9 mouse cellular contexts compared by ENCODE assay signal in the genomic region with DNA sequence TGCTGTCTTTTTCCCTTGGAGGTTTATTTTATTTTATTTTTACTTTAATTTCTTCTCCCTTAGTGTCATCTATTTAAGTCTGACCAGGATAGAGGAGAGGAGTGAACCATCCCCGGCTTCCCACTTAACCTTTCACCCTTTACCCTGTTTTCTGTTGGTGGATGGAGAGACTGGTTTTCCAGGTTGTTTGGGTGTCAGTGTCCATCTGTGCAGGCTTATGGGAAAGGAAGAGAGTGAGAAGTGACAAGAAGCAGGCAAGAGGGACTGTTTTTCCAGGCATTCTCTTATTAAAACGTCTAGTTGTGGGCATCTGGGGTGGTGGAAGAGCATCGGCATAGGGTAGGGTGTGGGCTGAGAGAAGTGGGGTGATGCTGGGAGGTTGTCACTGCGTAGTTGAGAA.
A peak's percentile ranks its signal among the peaks of the same experiment; 100 is the strongest.
DNase-seq lines count a peak whose midpoint lies in the region; ATAC-seq and TF ChIP-seq lines count a peak whose summit lies in the region.
"Had no signal": no experiment of that assay in that cellular context is flagged by ENCODE, and none has a peak within 500 bp of the region (broad histone marks: within the 10 kb centered on the region; RNA-seq: fewer than 3 reads in every experiment).

No protein-coding gene starts in this region.

- TF ChIP-seq CTCF in forebrain, postnatal 0 days (IDR thresholded peaks at IDR 0.05; ENCODE audit: low read depth): no peak
- no peak for TF ChIP-seq CTCF in kidney, postnatal 0 days (IDR thresholded peaks at IDR 0.05; ENCODE audit: low read depth)

- 0 out of 2 replicates have a peak, but pooled peaks cover 5% of the 10 kb centered on the region for H3K4me1 ChIP-seq in forebrain, postnatal 0 days (ENCODE audit: insufficient read depth)
- H3K4me1 ChIP-seq in forebrain, embryonic 11.5 days (replicated peaks; ENCODE audit: control insufficient read depth, insufficient read depth, low read length): no peaks in the 10 kb centered on the region
- H3K4me1 ChIP-seq in kidney, postnatal 0 days (replicated peaks; ENCODE audit: insufficient read depth, low read length): 0 out of 2 replicates have a peak, but pooled peaks cover 3% of the 10 kb centered on the region
- peaks cover 5% of the 10 kb centered on the region; the same call in 1 of the 2 replicates for H3K4me1 ChIP-seq in hindbrain, embryonic 16.5 days (ENCODE audit: control insufficient read depth, insufficient read depth, low read depth, low read length)

- peak overlapping the region; percentile 80 for H3K27ac ChIP-seq in forebrain, postnatal 0 days (ENCODE audit: low read depth, low read length)
- H3K27ac ChIP-seq in forebrain, embryonic 11.5 days (ENCODE audit: low read depth, low read length): no peak overlapping the region
- H3K27ac ChIP-seq in kidney, postnatal 0 days: no peak overlapping the region
- no peak overlapping the region for H3K27ac ChIP-seq in hindbrain, embryonic 16.5 days (ENCODE audit: low read depth, low read length)

- no peaks in the 10 kb centered on the region for H3K36me3 ChIP-seq in forebrain, postnatal 0 days (ENCODE audit: insufficient read depth)
- H3K36me3 ChIP-seq in forebrain, embryonic 11.5 days (ENCODE audit: control insufficient read depth, insufficient read depth, low read length): no peaks in the 10 kb centered on the region
- no peaks in the 10 kb centered on the region for H3K36me3 ChIP-seq in kidney, postnatal 0 days (ENCODE audit: insufficient read depth, low read length)
- no peaks in the 10 kb centered on the region for H3K36me3 ChIP-seq in hindbrain, embryonic 16.5 days (ENCODE audit: control insufficient read depth, insufficient read depth, low read length)

- no peaks in the 10 kb centered on the region for H3K9me3 ChIP-seq in forebrain, postnatal 0 days (ENCODE audit: low read length)
- H3K9me3 ChIP-seq in forebrain, embryonic 11.5 days (ENCODE audit: control insufficient read depth, low read length): no peaks in the 10 kb centered on the region
- no peaks in the 10 kb centered on the region for H3K9me3 ChIP-seq in kidney, postnatal 0 days (replicated peaks; ENCODE audit: low read length)
- H3K9me3 ChIP-seq in hindbrain, embryonic 16.5 days (ENCODE audit: control insufficient read depth, low read length): no peaks in the 10 kb centered on the region

- no peak for ATAC-seq in forebrain, postnatal 0 days
- no peak for ATAC-seq in forebrain, embryonic 11.5 days (replicated peaks; ENCODE audit: low FRiP score)
- ATAC-seq in kidney, postnatal 0 days (replicated peaks; ENCODE audit: low FRiP score, low read depth): no peak; the same call in 1 of the 2 replicates
- ATAC-seq in hindbrain, embryonic 16.5 days: peak; percentile 37

- H3K4me2 ChIP-seq in forebrain, postnatal 0 days (ENCODE audit: low read depth): peak overlapping the region; percentile 52
- no peak overlapping the region for H3K4me2 ChIP-seq in forebrain, embryonic 11.5 days (ENCODE audit: low read depth, low read length, severe bottlenecking)
- 0 out of 2 replicates have a peak overlapping the region, but pooled peaks have one; percentile 3 for H3K4me2 ChIP-seq in kidney, postnatal 0 days (ENCODE audit: low read length)
- peak overlapping the region; percentile 58; the same call in 1 of the 2 replicates for H3K4me2 ChIP-seq in hindbrain, embryonic 16.5 days (ENCODE audit: low read length)

- WGBS in forebrain, postnatal 0 days: 78% methylated on average over 4 of the region's 4 CpGs
- WGBS in forebrain, embryonic 11.5 days: 86% methylated on average over 4 of the region's 4 CpGs
- 60% methylated on average over 4 of the region's 4 CpGs for WGBS in kidney, postnatal 0 days
- WGBS in hindbrain, embryonic 16.5 days: 89% methylated on average over 4 of the region's 4 CpGs

- H3K9ac ChIP-seq in forebrain, postnatal 0 days: peak overlapping the region; percentile 46; the same call in 1 of the 2 replicates
- H3K9ac ChIP-seq in forebrain, embryonic 11.5 days (ENCODE audit: low read length): no peak overlapping the region
- H3K9ac ChIP-seq in kidney, postnatal 0 days (ENCODE audit: low read depth, low read length): no peak overlapping the region
- no peak overlapping the region for H3K9ac ChIP-seq in hindbrain, embryonic 16.5 days (ENCODE audit: low read depth, low read length)

- H3K27me3 ChIP-seq in forebrain, postnatal 0 days (ENCODE audit: insufficient read depth, low read length): no peaks in the 10 kb centered on the region
- no peaks in the 10 kb centered on the region for H3K27me3 ChIP-seq in forebrain, embryonic 11.5 days (ENCODE audit: control insufficient read depth, insufficient read depth, low read length)
- no peaks in the 10 kb centered on the region for H3K27me3 ChIP-seq in kidney, postnatal 0 days (ENCODE audit: insufficient read depth, low read length)
- no peaks in the 10 kb centered on the region for H3K27me3 ChIP-seq in hindbrain, embryonic 16.5 days (replicated peaks; ENCODE audit: control insufficient read depth, insufficient read depth, low read length)

- no peak for DNase-seq in forebrain, postnatal 0 days
- no peak for DNase-seq in forebrain, embryonic 11.5 days (ENCODE audit: low spot score)
- no peak for DNase-seq in kidney, postnatal 0 days (ENCODE audit: low spot score)
- DNase-seq in kidney, adult 11 months: no peak
- DNase-seq in MN1 (ENCODE audit: low spot score): peak; percentile 6
- no peak for DNase-seq in lung, postnatal 25 days (ENCODE audit: low spot score)
- no peak for DNase-seq in adrenal gland, postnatal 4 days (ENCODE audit: low spot score in 2 of 2)
- DNase-seq: thymus, postnatal 36 days had no signal

- no peak overlapping the region for H3K4me3 ChIP-seq in forebrain, postnatal 0 days (ENCODE audit: low read depth, low read length)
- H3K4me3 ChIP-seq in forebrain, embryonic 11.5 days (ENCODE audit: low read depth, low read length): no peak overlapping the region
- no peak overlapping the region for H3K4me3 ChIP-seq in kidney, postnatal 0 days (replicated peaks; ENCODE audit: low read depth, low read length)
- no peak overlapping the region for H3K4me3 ChIP-seq in hindbrain, embryonic 16.5 days (ENCODE audit: low read length)
